Mouse (Mus musculus): ENCODE data around the gene Il1rapl2.
"Not testable (repeated sequence)": the region's sequence is repeated elsewhere in the genome, so short reads cannot be mapped to it uniquely, and the experiment has no call there.

The Il1rapl2 gene

GRCm38 (mm10) chrX:138170146-138170545 is 599.7 kb downstream of the Il1rapl2 start:
- peak; percentile 26 for DNase-seq (ENCODE audit: low read depth)

GRCm38 (mm10) chrX:138209480-138209879 is 639.1 kb downstream of the Il1rapl2 start, which contains the start of gene Tex13a:
Gene Tex13a (minus strand): TSS chrX:138209580.
- DNase-seq (ENCODE audit: low read depth) = no peak

GRCm38 (mm10) chrX:138234626-138235025 is 664.2 kb downstream of the Il1rapl2 start:
- DNase-seq (ENCODE audit: low read depth) = no peak

GRCm38 (mm10) chrX:138348736-138349135 is 778.3 kb downstream of the Il1rapl2 start:
- DNase-seq (ENCODE audit: low read depth) = not testable (repeated sequence)

GRCm38 (mm10) chrX:138433794-138434193 is 863.4 kb downstream of the Il1rapl2 start:
- no peak for DNase-seq (ENCODE audit: low read depth)

GRCm38 (mm10) chrX:138437939-138438338 is 867.5 kb downstream of the Il1rapl2 start:
- no peak for DNase-seq (ENCODE audit: low read depth)

- DNase-seq (ENCODE audit: low read depth) = no peak
Measured at GRCm38 (mm10) chrX:138449856-138450255, 879.4 kb downstream of the Il1rapl2 start.

GRCm38 (mm10) chrX:138478488-138478887 is 908.1 kb downstream of the Il1rapl2 start:
- DNase-seq (ENCODE audit: low read depth) = no peak

- no peak for DNase-seq (ENCODE audit: low read depth)
Measured at GRCm38 (mm10) chrX:138500510-138500909, 930.1 kb downstream of the Il1rapl2 start.

- no peak for DNase-seq (ENCODE audit: low read depth)
Measured at GRCm38 (mm10) chrX:138505049-138505448, 934.6 kb downstream of the Il1rapl2 start.

GRCm38 (mm10) chrX:138620106-138620505 is 1049.7 kb downstream of the Il1rapl2 start:
- no peak for DNase-seq (ENCODE audit: low read depth)

GRCm38 (mm10) chrX:138625311-138625710 is 1054.9 kb downstream of the Il1rapl2 start:
- no peak for DNase-seq (ENCODE audit: low read depth)

GRCm38 (mm10) chrX:138722372-138722771 is 1152.0 kb downstream of the Il1rapl2 start:
- DNase-seq (ENCODE audit: low read depth) = no peak

- no peak for DNase-seq (ENCODE audit: low read depth)
Measured at GRCm38 (mm10) chrX:138800958-138801357, 1230.5 kb downstream of the Il1rapl2 start.

- no peak for DNase-seq (ENCODE audit: low read depth)
Measured at GRCm38 (mm10) chrX:138831876-138832275, 1261.5 kb downstream of the Il1rapl2 start.

- no peak for DNase-seq (ENCODE audit: low read depth)
Measured at GRCm38 (mm10) chrX:138833894-138834293, 1263.5 kb downstream of the Il1rapl2 start.

GRCm38 (mm10) chrX:138838381-138838780 is 1268.0 kb downstream of the Il1rapl2 start:
- no peak for DNase-seq (ENCODE audit: low read depth)
